Mouse (Mus musculus): ENCODE data around the gene Dnmt3c.

DNA sequence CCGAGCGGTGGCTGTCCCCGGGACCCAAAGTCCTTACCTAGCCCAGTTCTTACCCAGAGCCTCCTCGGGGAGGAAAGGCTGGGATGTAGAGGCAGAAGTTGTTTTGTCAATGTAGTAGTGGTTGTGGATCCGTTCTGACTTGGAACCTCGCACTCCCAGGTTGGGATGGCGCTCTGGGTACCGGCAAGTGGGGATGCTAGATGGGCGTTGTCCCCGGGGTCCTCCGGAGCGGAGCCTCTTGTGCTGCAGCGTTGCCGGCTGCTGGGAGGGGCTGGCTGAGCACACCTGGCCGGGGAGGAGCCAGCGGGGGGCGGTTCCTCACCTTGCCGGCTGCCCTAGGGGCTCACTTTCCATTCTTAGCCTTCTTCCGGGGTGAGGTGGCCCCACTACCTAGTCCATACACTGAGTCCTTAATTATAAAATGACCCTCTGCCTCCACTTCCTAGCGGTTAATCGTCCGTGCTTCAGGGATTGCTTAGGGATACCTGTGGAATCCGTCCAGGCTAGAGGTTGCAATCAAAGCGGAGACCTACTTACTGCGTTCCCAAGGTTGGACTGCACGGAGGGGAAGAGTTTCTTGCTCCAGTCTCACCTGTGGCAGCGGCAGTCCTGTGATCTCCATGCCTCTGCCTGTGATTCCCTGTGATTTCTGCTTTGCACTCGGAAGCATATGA is 46.3 kb upstream of the Dnmt3c start:
- TF ChIP-seq CTCF (IDR thresholded peaks at IDR 0.05; ENCODE audit: borderline replicate concordance, insufficient read depth, low read depth, low read length) (no peak), POLR2A (IDR thresholded peaks at IDR 0.05; ENCODE audit: borderline replicate concordance, insufficient read depth, low read length) (no peak)
